In genomic region chr12:69299231-69299630, GRCm38 (mm10) we compare ENCODE assay signal across 8 mouse cellular contexts. TPM values are rescaled to one million over a fixed set of nuclear protein-coding genes. Genes with fewer than 3 reads are reported as not detected.
DNase-seq lines count a peak whose midpoint lies in the region; ATAC-seq lines count a peak whose summit lies in the region.

No protein-coding gene starts in this region.

- peak; percentile 32 for DNase-seq in cerebellum, adult 11-12 months
- DNase-seq in cerebellum, adult 8-10 months = no peak
- peak; percentile 26 to 57 for DNase-seq in cerebellum, postnatal 25 days
- peak; percentile 8 for DNase-seq in heart, postnatal 25 days (ENCODE audit: low spot score)
- no peak for DNase-seq in limb, embryonic 11.5 days (ENCODE audit: low spot score)
- DNase-seq in layer of hippocampus, adult 11-12 months (ENCODE audit: low spot score) = no peak

- H3K36me3 ChIP-seq in limb, embryonic 11.5 days (ENCODE audit: control insufficient read depth, insufficient read depth, low read length) = peaks cover 9% of the 10 kb centered on the region
- H3K36me3 ChIP-seq in midbrain, embryonic 15.5 days (replicated peaks) = peaks cover 39% of the 10 kb centered on the region

- ATAC-seq in limb, embryonic 11.5 days (ENCODE audit: insufficient number of reproducible peaks, low FRiP score, low TSS enrichment, low read depth) = no peak
- ATAC-seq in midbrain, embryonic 15.5 days (replicated peaks) = no peak
- no peak for ATAC-seq in frontal cortex, adult (ENCODE audit: low TSS enrichment)

- peak overlapping the region; percentile 25; the same call in 1 of the 2 replicates for H3K4me2 ChIP-seq in limb, embryonic 11.5 days (ENCODE audit: low read depth, severe bottlenecking)
- H3K4me2 ChIP-seq in midbrain, embryonic 15.5 days = peak overlapping the region; percentile 75

- no peak overlapping the region for H3K27ac ChIP-seq in limb, embryonic 11.5 days (replicated peaks; ENCODE audit: low read depth, low read length)
- H3K27ac ChIP-seq in midbrain, embryonic 15.5 days = no peak overlapping the region

- intact Hi-C loops in heart, postnatal 25 days (cut with DNase I) = loop anchor here (5.0 kb wide), 2 partner anchors 72 to 102 kb away; partner anchors contain the start of genes Dnaaf2, Gm49383 and Pole2

- H3K4me3 ChIP-seq in limb, embryonic 11.5 days (ENCODE audit: low read depth, low read length) = no peak overlapping the region
- no peak overlapping the region for H3K4me3 ChIP-seq in midbrain, embryonic 15.5 days

- H3K9me3 ChIP-seq in limb, embryonic 11.5 days (ENCODE audit: control insufficient read depth, low read length) = no peaks in the 10 kb centered on the region
- H3K9me3 ChIP-seq in midbrain, embryonic 15.5 days = no peaks in the 10 kb centered on the region

- H3K4me1 ChIP-seq in limb, embryonic 11.5 days (ENCODE audit: control insufficient read depth, insufficient read depth, low read length) = peaks cover 6% of the 10 kb centered on the region
- peaks cover 27% of the 10 kb centered on the region for H3K4me1 ChIP-seq in midbrain, embryonic 15.5 days

- 0 out of 2 replicates have a peak overlapping the region, but pooled peaks have one; percentile 9 for H3K9ac ChIP-seq in limb, embryonic 11.5 days (ENCODE audit: low read length)
- H3K9ac ChIP-seq in midbrain, embryonic 15.5 days = peak overlapping the region; percentile 22; the same call in 1 of the 2 replicates

- 61% methylated on average over 12 of the region's 12 CpGs for WGBS in limb, embryonic 11.5 days
- 70% methylated on average over 12 of the region's 12 CpGs for WGBS in midbrain, embryonic 15.5 days

- no peaks in the 10 kb centered on the region for H3K27me3 ChIP-seq in limb, embryonic 11.5 days (ENCODE audit: control insufficient read depth, insufficient read depth, low read length)
- H3K27me3 ChIP-seq in midbrain, embryonic 15.5 days (replicated peaks) = no peaks in the 10 kb centered on the region

RNA-seq across cellular contexts. Expression of gene Klhdc2, which starts 2.8 kb away (rescaled TPM):
- total RNA-seq in heart, postnatal 25 days (2021) = 100 to 1,000 TPM; 103 to 105 TPM
- polyA plus RNA-seq in limb, embryonic 11.5 days (2014; fragmentation: Nextera tagmentation; extraction: Ambion mirVana) = 200 and 207 TPM in 2 replicates
- polyA plus RNA-seq in midbrain, embryonic 15.5 days (2015; fragmentation: Nextera tagmentation; extraction: Ambion mirVana) = 302 and 305 TPM in 2 replicates

RNA-seq across cellular contexts. Expression of gene Nemf, which starts 57.7 kb away (rescaled TPM):
- 10 to 100 TPM; 24.0 to 24.4 TPM for total RNA-seq in heart, postnatal 25 days (2021)
- 87.8 and 91.8 TPM in 2 replicates for polyA plus RNA-seq in limb, embryonic 11.5 days (2014; fragmentation: Nextera tagmentation; extraction: Ambion mirVana)
- polyA plus RNA-seq in midbrain, embryonic 15.5 days (2015; fragmentation: Nextera tagmentation; extraction: Ambion mirVana) = 87.0 and 93.6 TPM in 2 replicates

RNA-seq across cellular contexts. Expression of gene Klhdc1, which starts 58.3 kb away (rescaled TPM):
- 10 to 100 TPM; 26.5 to 28.7 TPM for total RNA-seq in heart, postnatal 25 days (2021)
- 1.7 and 4.7 TPM in 2 replicates for polyA plus RNA-seq in limb, embryonic 11.5 days (2014; fragmentation: Nextera tagmentation; extraction: Ambion mirVana)
- polyA plus RNA-seq in midbrain, embryonic 15.5 days (2015; fragmentation: Nextera tagmentation; extraction: Ambion mirVana) = 14.6 and 16.0 TPM in 2 replicates

Comparison
In these comparisons a context has a peak if more than half of its experiments do, and no peak if none do; other contexts are left out.
1. DNase-seq: peak in cerebellum, adult 11-12 months (single experiment), cerebellum, postnatal 25 days (2 of 2) and heart, postnatal 25 days (single experiment); none in cerebellum, adult 8-10 months (single experiment), limb, embryonic 11.5 days (single experiment) and layer of hippocampus, adult 11-12 months (single experiment).